Mouse (Mus musculus) cerebellum, adult 2 months (tissue): Measurements from ENCODE around the gene Sdc3.

Experiments
- CTCF ChIP-seq: fragments of 200-500 bp; IDR thresholded peaks from 2 replicates; pipeline ENCODE4 v1.5.1; 2011; ENCODE audit warnings: low read depth, mild to moderate bottlenecking, control low read depth, low read length, moderate library complexity, borderline replicate concordance; ENCODE audit not compliant: insufficient read depth
- POLR2A ChIP-seq: fragments of 200-500 bp; IDR thresholded peaks from 2 replicates; pipeline ENCODE4 v1.6.1; 2011; ENCODE audit warnings: low read length, control low read depth, borderline replicate concordance; ENCODE audit not compliant: insufficient read depth

GRCm38 (mm10) chr4:130766926-130767325, 25.4 kb upstream of the Sdc3 start:
- TF ChIP-seq POLR2A (no peak), CTCF (no peak)
